Mouse (Mus musculus): ENCODE measurements around the gene Plod3. TPM values are rescaled to one million over a fixed set of nuclear protein-coding genes. Genes with fewer than 3 reads are reported as not detected.
A peak's percentile ranks its signal among the peaks of the same experiment; 100 is the strongest.

The Plod3 gene
- polyA plus RNA-seq, 1 experiment from 2014 or later: 35.7 TPM

- no peaks in the 10 kb centered on the region for H3K27me3 ChIP-seq (ENCODE audit: poor library complexity, severe bottlenecking)
- H3K4me1 ChIP-seq: peaks cover 19% of the 10 kb centered on the region
- no peak for DNase-seq (ENCODE audit: extremely low spot score, low spot score)
- H3K4me3 ChIP-seq: no peak overlapping the region
- no peak overlapping the region for H3K27ac ChIP-seq
- H3K36me3 ChIP-seq (replicated peaks): peaks cover 22% of the 10 kb centered on the region
- no peaks in the 10 kb centered on the region for H3K9me3 ChIP-seq
- 80% methylated on average over 5 of the region's 5 CpGs for WGBS
These were observed 12.6 kb downstream of the Plod3 start for GRCm38 (mm10) chr5:136999449-136999848.

GRCm38 (mm10) chr5:137000612-137001011 lies 13.8 kb downstream of the Plod3 start:
- peaks cover 19% of the 10 kb centered on the region for H3K4me1 ChIP-seq
- no peaks in the 10 kb centered on the region for H3K27me3 ChIP-seq (ENCODE audit: poor library complexity, severe bottlenecking)
- H3K36me3 ChIP-seq (replicated peaks): peaks cover 10% of the 10 kb centered on the region
- H3K27ac ChIP-seq: no peak overlapping the region
- 83% methylated on average over 2 of the region's 2 CpGs for WGBS
- peak; percentile 24 for DNase-seq (ENCODE audit: extremely low spot score, low spot score)
- H3K4me3 ChIP-seq: no peak overlapping the region
- H3K9me3 ChIP-seq: no peaks in the 10 kb centered on the region

- Histone ChIP-seq H3K4me3 (no peak overlapping the region), H3K27me3 (ENCODE audit: poor library complexity, severe bottlenecking) (no peaks in the 10 kb centered on the region), H3K4me1 (no peaks in the 10 kb centered on the region), H3K9me3 (no peaks in the 10 kb centered on the region), H3K36me3 (replicated peaks) (no peaks in the 10 kb centered on the region), H3K27ac (no peak overlapping the region)
- no peak for DNase-seq (ENCODE audit: extremely low spot score, low spot score)
- 62% methylated on average over 8 of the region's 8 CpGs for WGBS
These were observed 20.5 kb downstream of the Plod3 start for GRCm38 (mm10) chr5:137007276-137007675.

GRCm38 (mm10) chr5:137009988-137010387 lies 23.2 kb downstream of the Plod3 start:
- Histone ChIP-seq H3K36me3 (replicated peaks) (no peaks in the 10 kb centered on the region), H3K27ac (no peak overlapping the region), H3K4me1 (no peaks in the 10 kb centered on the region), H3K27me3 (ENCODE audit: poor library complexity, severe bottlenecking) (no peaks in the 10 kb centered on the region), H3K9me3 (peaks cover 3% of the 10 kb centered on the region), H3K4me3 (no peak overlapping the region)
- peak; percentile 51 for DNase-seq (ENCODE audit: extremely low spot score, low spot score)
- WGBS: 32% methylated on average over 3 of the region's 3 CpGs

GRCm38 (mm10) chr5:137012401-137012950 lies 25.7 kb downstream of the Plod3 start:
- Histone ChIP-seq H3K4me3 (no peak overlapping the region), H3K4me1 (no peaks in the 10 kb centered on the region), H3K9me3 (peaks cover 8% of the 10 kb centered on the region), H3K36me3 (replicated peaks) (no peaks in the 10 kb centered on the region), H3K27ac (no peak overlapping the region), H3K27me3 (ENCODE audit: poor library complexity, severe bottlenecking) (no peaks in the 10 kb centered on the region)
- 87% methylated on average over 15 of the region's 15 CpGs for WGBS
- DNase-seq (ENCODE audit: extremely low spot score, low spot score): no peak

GRCm38 (mm10) chr5:137015913-137016312 lies 29.1 kb downstream of the Plod3 start:
- no peak overlapping the region for H3K27ac ChIP-seq
- no peaks in the 10 kb centered on the region for H3K4me1 ChIP-seq
- 90% methylated on average over 3 of the region's 3 CpGs for WGBS
- DNase-seq (ENCODE audit: extremely low spot score, low spot score): no peak
- H3K27me3 ChIP-seq (ENCODE audit: poor library complexity, severe bottlenecking): no peaks in the 10 kb centered on the region
- peaks cover 8% of the 10 kb centered on the region for H3K9me3 ChIP-seq
- no peaks in the 10 kb centered on the region for H3K36me3 ChIP-seq (replicated peaks)
- no peak overlapping the region for H3K4me3 ChIP-seq

GRCm38 (mm10) chr5:137024318-137024717 lies 37.5 kb downstream of the Plod3 start:
- peaks cover 23% of the 10 kb centered on the region for H3K4me1 ChIP-seq
- peaks cover 56% of the 10 kb centered on the region for H3K27me3 ChIP-seq (ENCODE audit: poor library complexity, severe bottlenecking)
- H3K9me3 ChIP-seq: no peaks in the 10 kb centered on the region
- DNase-seq (ENCODE audit: extremely low spot score, low spot score): no peak
- H3K36me3 ChIP-seq (replicated peaks): no peaks in the 10 kb centered on the region
- 54% methylated on average over 3 of the region's 3 CpGs for WGBS
- H3K4me3 ChIP-seq: no peak overlapping the region
- no peak overlapping the region for H3K27ac ChIP-seq

GRCm38 (mm10) chr5:137025132-137025531 lies 38.3 kb downstream of the Plod3 start:
- H3K27me3 ChIP-seq (ENCODE audit: poor library complexity, severe bottlenecking): peaks cover 64% of the 10 kb centered on the region
- under 1% methylated on average over 23 of the region's 23 CpGs for WGBS
- peak; percentile 75 for DNase-seq (ENCODE audit: extremely low spot score, low spot score)

GRCm38 (mm10) chr5:137026092-137026491 lies 39.3 kb downstream of the Plod3 start, which contains the start of gene Vgf:
Vgf (plus strand) TSS chr5:137026392.
- H3K9me3 ChIP-seq: no peaks in the 10 kb centered on the region
- H3K4me3 ChIP-seq: peak within 1 kb of the TSS; percentile 14
- peaks cover 39% of the 10 kb centered on the region for H3K4me1 ChIP-seq
- H3K27ac ChIP-seq: no peak within 1 kb of the TSS
- H3K27me3 ChIP-seq (ENCODE audit: poor library complexity, severe bottlenecking): peaks cover 74% of the 10 kb centered on the region
- DNase-seq (ENCODE audit: extremely low spot score, low spot score): no peak
- H3K36me3 ChIP-seq (replicated peaks): no peaks in the 10 kb centered on the region
- 45% methylated on average over 4 of the region's 4 CpGs for WGBS

More at GRCm38 (mm10) chr5:137025132-137025531, 38.3 kb downstream of the Plod3 start:
- H3K9me3 ChIP-seq: no peaks in the 10 kb centered on the region
- peak overlapping the region; percentile 14 for H3K4me3 ChIP-seq
- no peak overlapping the region for H3K27ac ChIP-seq
- H3K4me1 ChIP-seq: peaks cover 30% of the 10 kb centered on the region
- no peaks in the 10 kb centered on the region for H3K36me3 ChIP-seq (replicated peaks)

- no peaks in the 10 kb centered on the region for H3K9me3 ChIP-seq
- peaks cover 96% of the 10 kb centered on the region for H3K27me3 ChIP-seq (ENCODE audit: poor library complexity, severe bottlenecking)
- DNase-seq (ENCODE audit: extremely low spot score, low spot score): no peak
- H3K27ac ChIP-seq: no peak overlapping the region
- H3K4me3 ChIP-seq: peak overlapping the region; percentile 61
- 1% methylated on average over 29 of the region's 29 CpGs for WGBS
- peaks cover 62% of the 10 kb centered on the region for H3K4me1 ChIP-seq
- no peaks in the 10 kb centered on the region for H3K36me3 ChIP-seq (replicated peaks)
These were observed 41.9 kb downstream of the Plod3 start for GRCm38 (mm10) chr5:137028561-137029272.

- peaks cover 96% of the 10 kb centered on the region for H3K27me3 ChIP-seq (ENCODE audit: poor library complexity, severe bottlenecking)
- no peak overlapping the region for H3K27ac ChIP-seq
- peaks cover 62% of the 10 kb centered on the region for H3K4me1 ChIP-seq
- WGBS: 4% methylated on average over 8 of the region's 8 CpGs
- no peak for DNase-seq (ENCODE audit: extremely low spot score, low spot score)
- no peaks in the 10 kb centered on the region for H3K9me3 ChIP-seq
- H3K36me3 ChIP-seq (replicated peaks): no peaks in the 10 kb centered on the region
- H3K4me3 ChIP-seq: peak overlapping the region; percentile 61
These were observed 42.4 kb downstream of the Plod3 start for GRCm38 (mm10) chr5:137029273-137029585.

- Histone ChIP-seq H3K4me1 (peaks cover 59% of the 10 kb centered on the region), H3K4me3 (peak overlapping the region; percentile 61), H3K36me3 (replicated peaks) (0 out of 2 replicates have a peak, but pooled peaks cover under 1% of the 10 kb centered on the region), H3K27me3 (ENCODE audit: poor library complexity, severe bottlenecking) (peaks cover 94% of the 10 kb centered on the region), H3K9me3 (no peaks in the 10 kb centered on the region), H3K27ac (no peak overlapping the region)
- peak; percentile 97 for DNase-seq (ENCODE audit: extremely low spot score, low spot score)
- WGBS: under 1% methylated on average over 52 of the region's 52 CpGs
These were observed 43.0 kb downstream of the Plod3 start for GRCm38 (mm10) chr5:137029643-137030415.

- no peaks in the 10 kb centered on the region for H3K9me3 ChIP-seq
- peaks cover 53% of the 10 kb centered on the region for H3K4me1 ChIP-seq
- peak overlapping the region; percentile 61 for H3K4me3 ChIP-seq
- DNase-seq (ENCODE audit: extremely low spot score, low spot score): no peak
- peaks cover 6% of the 10 kb centered on the region for H3K36me3 ChIP-seq (replicated peaks)
- H3K27ac ChIP-seq: no peak overlapping the region
- H3K27me3 ChIP-seq (ENCODE audit: poor library complexity, severe bottlenecking): peaks cover 94% of the 10 kb centered on the region
- 12% methylated on average over 22 of the region's 22 CpGs for WGBS
These were observed 43.6 kb downstream of the Plod3 start for GRCm38 (mm10) chr5:137030416-137030810.
